Mouse (Mus musculus) embryonic fibroblast, embryonic 13.5 days (primary cell): ENCODE results near the gene Slc36a4. TPM values are rescaled to one million over a fixed set of nuclear protein-coding genes. Genes with fewer than 3 reads are reported as not detected.
A peak's percentile ranks its signal among the peaks of the same experiment; 100 is the strongest.

Source experiments
- H3K27ac ChIP-seq: 2 replicates; pipeline ENCODE4 v1.5.1; 2012; ENCODE audit warnings: low read length, control low read depth, inconsistent platforms; ENCODE audit not compliant: insufficient read depth
- H3K4me1 ChIP-seq: 2 replicates; pipeline ENCODE4 v1.6.1; 2011; ENCODE audit warnings: low read length; ENCODE audit not compliant: control insufficient read depth, insufficient read depth
- H3K4me3 ChIP-seq: 2 replicates; pipeline ENCODE4 v1.5.1; 2011; ENCODE audit warnings: mild to moderate bottlenecking, control low read depth, low read length; ENCODE audit not compliant: insufficient read depth
- CTCF ChIP-seq: IDR thresholded peaks from 2 replicates; pipeline ENCODE4 v1.5.1; 2011; ENCODE audit warnings: mild to moderate bottlenecking, control low read depth, low read length, moderate library complexity, borderline replicate concordance; ENCODE audit not compliant: insufficient read depth
- POLR2A ChIP-seq: IDR thresholded peaks from 2 replicates; pipeline ENCODE4 v1.6.1; 2011; ENCODE audit warnings: low read depth, mild to moderate bottlenecking, control low read depth, low read length, moderate library complexity
- polyA plus RNA-seq: library from polyadenylated mRNA; stranded (reverse); fragments of >200 nt; gene quantifications from 2 replicates; pipeline ENCODE4 v1.2.4, GENCODE M21; 2011; ENCODE audit warnings: low read depth; ENCODE audit not compliant: missing spikeins, insufficient read length

Slc36a4 gene
- polyA plus RNA-seq, 1 experiment, result 23.8 TPM

DNA sequence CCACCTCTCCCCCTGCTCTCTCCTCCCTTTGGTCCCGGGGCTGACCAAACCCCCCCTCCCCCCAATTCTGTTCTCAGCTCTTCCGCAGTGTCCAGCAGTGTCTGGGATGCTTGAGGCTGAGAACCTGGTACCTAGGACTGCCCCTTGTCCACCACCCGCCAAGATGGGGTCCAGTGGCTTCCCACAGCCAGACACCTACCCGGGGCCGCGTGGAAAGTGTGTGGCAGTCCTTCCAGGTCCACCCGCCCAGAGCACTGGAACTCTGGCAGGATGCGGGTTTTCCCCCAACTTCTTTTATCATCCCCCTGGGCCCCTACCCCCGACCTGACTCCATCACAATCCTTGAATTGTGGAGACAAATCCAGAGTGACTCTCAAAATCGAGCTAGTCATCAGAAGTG lies 3.8 kb upstream of the Slc36a4 start:
- H3K4me1 ChIP-seq, result no peaks in the 10 kb centered on the region
- no peak overlapping the region for H3K27ac ChIP-seq
- TF ChIP-seq CTCF (no peak), POLR2A (no peak)
- no peak overlapping the region for H3K4me3 ChIP-seq

DNA sequence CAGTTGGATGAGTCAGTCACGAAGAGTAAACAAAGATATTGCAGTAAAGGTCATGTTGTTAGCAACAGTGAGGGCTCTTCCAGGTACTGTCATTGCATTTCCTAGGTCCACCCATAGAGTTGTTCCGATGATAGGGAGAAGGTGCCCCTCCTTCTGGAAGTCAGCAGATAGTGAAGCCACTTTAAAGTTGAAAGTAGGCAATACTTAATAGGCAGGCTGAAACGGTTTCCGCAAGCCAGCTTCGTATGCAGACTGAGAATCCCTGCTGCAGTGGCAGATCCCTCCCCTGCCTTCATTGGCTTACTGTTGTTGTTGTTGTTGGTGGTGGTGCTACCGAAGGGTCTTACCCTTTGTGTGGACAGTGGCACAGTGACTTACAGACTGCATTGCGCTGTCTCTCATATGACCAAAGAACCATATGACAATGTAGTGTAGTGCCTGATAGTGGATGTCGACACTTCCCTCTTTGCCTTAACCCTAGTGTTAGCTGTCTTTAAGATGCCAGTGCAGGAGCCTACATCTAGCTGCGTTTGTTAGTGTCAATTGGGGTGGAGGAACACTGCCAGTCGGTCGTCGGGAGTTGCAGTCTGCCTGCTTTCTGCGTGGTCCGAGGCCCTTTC lies 449 bp upstream of the Slc36a4 start:
- Histone ChIP-seq H3K27ac (no peak overlapping the region), H3K4me1 (no peaks in the 10 kb centered on the region), H3K4me3 (peak overlapping the region; percentile 49)
- TF ChIP-seq POLR2A (no peak), CTCF (no peak)

DNA sequence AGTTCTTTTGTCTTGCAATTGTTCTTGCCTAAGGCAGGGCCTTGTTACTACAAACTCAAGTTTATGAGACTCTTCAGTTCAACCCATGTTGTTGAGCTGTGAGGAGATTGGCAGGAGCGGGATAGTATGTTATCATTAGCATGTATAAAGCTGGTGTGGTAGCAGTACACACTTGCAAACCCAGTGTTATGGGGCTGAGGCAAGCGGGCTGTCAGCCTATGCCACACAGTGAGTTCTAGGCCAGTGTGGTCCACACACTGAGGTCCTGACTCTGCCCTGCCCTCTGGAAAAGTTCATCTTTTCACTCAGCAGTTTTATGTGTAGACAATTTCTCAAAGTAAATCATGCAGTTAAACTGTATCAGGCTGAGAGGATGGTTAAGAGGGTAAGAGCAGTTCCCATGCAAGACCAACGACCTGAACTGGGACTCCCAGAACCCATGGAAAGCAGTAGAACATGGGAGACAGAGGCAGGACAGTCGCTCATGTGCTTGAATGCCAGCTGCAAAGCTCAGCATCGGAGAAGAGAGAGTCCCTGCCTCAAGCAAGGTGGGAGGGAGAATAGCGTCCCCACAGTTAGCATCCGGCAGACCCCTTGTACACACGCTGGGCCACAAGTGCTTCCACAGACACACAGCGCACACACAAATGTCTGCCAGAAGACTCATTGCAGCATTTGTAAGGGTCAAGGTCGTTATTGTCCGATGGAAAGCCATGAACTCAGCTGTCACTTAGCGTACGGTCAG lies 1.5 kb downstream of the Slc36a4 start:
- H3K27ac ChIP-seq, result no peak overlapping the region
- H3K4me3 ChIP-seq, result no peak overlapping the region
- H3K4me1 ChIP-seq, result no peaks in the 10 kb centered on the region
- no peak for TF ChIP-seq POLR2A
- no peak for TF ChIP-seq CTCF

DNA sequence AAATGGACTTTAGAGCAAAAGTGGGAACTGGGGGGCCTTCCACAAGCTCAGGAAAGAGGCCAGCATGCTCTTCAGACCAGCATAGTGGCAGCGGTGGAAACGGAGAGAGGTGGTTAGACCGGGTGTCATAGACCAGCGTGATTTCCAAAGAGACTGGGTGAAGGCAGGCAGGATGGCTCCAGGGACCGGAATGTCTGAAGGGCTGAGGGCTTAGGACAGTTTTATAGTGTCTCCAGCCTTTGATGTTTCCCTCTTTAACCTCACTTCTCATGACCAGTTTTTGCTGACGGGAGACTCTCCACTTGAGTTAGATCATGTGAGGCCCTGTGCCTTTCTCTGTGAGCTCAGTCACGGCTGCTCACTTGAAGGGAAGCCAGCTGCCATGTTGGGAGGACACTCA lies 2.1 kb downstream of the Slc36a4 start:
- no peaks in the 10 kb centered on the region for H3K4me1 ChIP-seq
- H3K27ac ChIP-seq, result no peak overlapping the region
- TF ChIP-seq CTCF (no peak), POLR2A (no peak)
- H3K4me3 ChIP-seq, result no peak overlapping the region

DNA sequence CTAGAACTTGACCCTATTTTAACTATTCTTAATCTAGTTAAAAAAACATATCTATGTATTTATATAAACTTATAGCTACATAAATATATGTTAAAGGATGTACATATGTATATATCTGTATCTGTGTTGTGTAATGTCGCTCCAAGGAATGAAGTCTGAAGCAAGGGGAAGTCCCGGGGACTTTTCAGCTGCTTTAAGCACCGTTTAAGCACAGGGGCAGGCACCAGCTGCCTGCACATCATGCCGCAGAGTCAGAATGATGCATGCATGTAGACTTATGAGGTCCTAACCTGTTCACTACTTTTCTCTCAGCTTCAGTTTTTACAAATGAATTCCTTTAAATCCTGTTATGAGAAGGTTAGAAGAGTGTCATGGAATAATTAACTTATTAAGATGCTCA lies 5.3 kb downstream of the Slc36a4 start:
- Histone ChIP-seq H3K4me1 (no peaks in the 10 kb centered on the region), H3K4me3 (no peak overlapping the region), H3K27ac (no peak overlapping the region)
- TF ChIP-seq CTCF (no peak), POLR2A (no peak)

DNA sequence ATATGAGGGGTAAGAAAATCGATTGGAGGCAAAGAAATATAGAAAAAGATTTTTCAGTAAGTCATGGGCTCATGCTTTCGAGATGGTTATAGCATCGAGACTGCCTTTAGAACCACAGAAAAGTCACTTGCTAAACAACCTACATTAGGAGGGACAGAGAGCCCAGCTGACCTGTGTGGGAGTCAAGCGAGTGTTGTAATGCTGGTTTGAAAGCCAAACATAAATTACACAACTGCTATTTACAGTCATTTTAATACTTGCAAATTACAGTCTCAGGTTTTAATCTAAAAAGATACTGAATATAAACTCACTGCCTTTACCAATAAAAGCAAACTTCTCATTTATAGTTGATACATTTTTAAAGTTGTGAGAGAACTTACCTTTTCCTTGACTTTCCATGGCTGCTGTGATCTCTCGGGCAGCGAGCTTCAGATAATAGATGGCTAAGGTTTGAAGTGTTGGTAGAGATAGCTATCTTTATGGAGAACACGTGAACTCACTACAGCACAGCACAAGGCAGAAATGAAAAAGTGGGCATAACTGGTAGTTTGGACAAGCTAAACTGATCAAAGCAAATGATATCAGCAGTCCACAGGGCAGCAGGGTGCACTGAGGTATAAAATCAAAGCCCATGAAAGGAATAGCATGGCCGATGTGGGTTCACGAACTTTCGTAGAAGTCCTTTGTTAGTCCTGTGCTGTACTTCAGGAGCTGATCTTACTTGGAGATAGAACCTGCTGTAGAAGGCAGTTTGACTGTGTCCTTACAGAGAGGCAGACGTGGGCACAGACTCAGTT lies 5.9 kb downstream of the Slc36a4 start:
- Histone ChIP-seq H3K4me3 (no peak overlapping the region), H3K4me1 (no peaks in the 10 kb centered on the region), H3K27ac (no peak overlapping the region)
- TF ChIP-seq POLR2A (no peak), CTCF (no peak)

DNA sequence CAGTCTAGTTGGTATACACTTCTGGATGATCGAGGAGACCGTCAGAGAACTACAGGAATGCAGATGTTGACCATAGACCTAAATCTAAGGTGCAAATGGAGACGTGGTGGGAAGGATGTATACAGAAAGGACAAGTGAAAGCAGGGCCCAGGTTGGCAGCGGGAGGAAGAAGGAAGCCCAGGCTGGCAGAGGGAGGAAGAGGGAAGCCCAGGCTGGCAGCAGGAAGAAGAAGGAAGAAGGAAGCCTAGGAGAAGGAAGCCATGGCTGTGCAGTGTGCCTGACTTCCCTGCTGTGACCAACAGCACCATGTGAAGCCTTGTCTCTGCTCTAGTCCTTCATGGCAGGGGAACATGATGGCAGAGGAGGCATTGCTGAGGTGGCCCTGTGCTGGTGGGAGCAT lies 7.8 kb downstream of the Slc36a4 start:
- no peak for TF ChIP-seq CTCF
- TF ChIP-seq POLR2A, result no peak
- Histone ChIP-seq H3K4me1 (no peaks in the 10 kb centered on the region), H3K4me3 (no peak overlapping the region), H3K27ac (no peak overlapping the region)

DNA sequence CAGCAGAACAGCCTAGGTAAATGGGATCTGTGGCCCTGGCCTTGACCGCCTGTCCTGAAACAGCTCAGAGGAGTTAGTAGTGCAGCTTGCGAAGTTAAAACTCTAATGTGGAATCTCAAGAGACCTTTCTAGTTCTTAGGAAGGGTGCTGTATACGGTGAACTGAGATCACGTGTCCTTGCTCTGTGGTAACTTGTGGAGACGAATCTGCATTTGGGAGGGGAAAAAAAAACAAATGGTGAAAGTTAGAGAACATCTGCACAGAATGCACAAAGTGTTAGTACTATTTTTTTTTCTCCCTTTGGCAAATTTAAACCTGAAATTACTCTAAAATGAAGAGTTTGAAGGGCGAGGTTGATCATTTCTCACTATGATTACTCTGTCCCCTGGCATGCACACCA lies 8.8 kb downstream of the Slc36a4 start:
- no peak overlapping the region for H3K4me3 ChIP-seq
- H3K4me1 ChIP-seq, result no peaks in the 10 kb centered on the region
- TF ChIP-seq CTCF, result no peak
- TF ChIP-seq POLR2A, result no peak
- no peak overlapping the region for H3K27ac ChIP-seq

DNA sequence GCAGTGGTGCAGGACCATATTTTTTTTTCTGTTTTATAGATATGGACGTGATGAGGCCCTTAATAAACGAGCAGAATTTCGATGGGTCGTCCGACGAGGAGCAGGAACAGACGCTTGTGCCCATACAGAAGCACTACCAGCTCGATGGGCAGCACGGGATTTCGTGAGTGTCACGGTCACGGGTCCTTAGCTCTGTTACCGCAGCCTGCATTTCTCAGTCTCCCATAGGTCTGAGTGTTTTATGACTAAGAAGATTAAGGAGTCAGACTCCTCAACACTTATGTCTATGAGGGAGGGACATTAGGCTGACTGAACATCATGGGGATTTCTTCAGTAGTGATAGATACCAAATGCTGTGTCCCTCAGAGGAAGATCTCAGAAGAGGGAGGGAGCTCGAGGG lies 10.1 kb downstream of the Slc36a4 start:
- H3K27ac ChIP-seq, result no peak overlapping the region
- TF ChIP-seq CTCF, result no peak
- TF ChIP-seq POLR2A, result no peak
- H3K4me3 ChIP-seq, result no peak overlapping the region
- H3K4me1 ChIP-seq, result no peaks in the 10 kb centered on the region

DNA sequence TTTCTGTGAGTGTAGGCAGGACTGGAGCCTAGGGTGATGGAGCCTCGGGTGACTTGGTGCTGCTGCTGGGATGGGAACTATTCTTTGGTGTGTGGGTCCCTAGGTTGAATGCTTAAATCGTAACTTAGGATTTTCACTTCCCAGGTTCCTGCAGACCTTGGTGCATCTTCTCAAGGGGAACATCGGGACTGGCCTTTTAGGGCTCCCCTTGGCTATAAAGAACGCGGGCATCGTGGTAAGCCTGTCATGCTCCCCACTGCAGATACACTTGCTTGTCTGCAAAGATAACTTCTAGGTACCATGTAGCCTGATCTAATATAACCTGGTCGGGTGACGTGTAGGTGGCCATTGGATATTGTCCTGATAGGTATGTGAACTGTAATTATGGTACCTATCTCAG lies 11.0 kb downstream of the Slc36a4 start:
- Histone ChIP-seq H3K27ac (no peak overlapping the region), H3K4me3 (no peak overlapping the region), H3K4me1 (no peaks in the 10 kb centered on the region)
- no peak for TF ChIP-seq CTCF
- TF ChIP-seq POLR2A, result no peak
